Mouse (Mus musculus): ENCODE results near the gene Bcl6.

GRCm38 (mm10) chr16:23931275-23931674 is 57.4 kb downstream of the Bcl6 start:
- no peak for TF ChIP-seq POLR2A (IDR thresholded peaks at IDR 0.05; ENCODE audit: control insufficient read depth, extremely low read depth, insufficient read depth, low read length, poor library complexity)
- TF ChIP-seq CTCF (IDR thresholded peaks at IDR 0.05; ENCODE audit: borderline replicate concordance, control insufficient read depth, extremely low read depth, insufficient read depth, low read length, poor library complexity) = no peak
